Mouse (Mus musculus) heart, embryonic 11.5 days (tissue): ENCODE measurements around the gene Gabpa. TPM values are rescaled to one million over a fixed set of nuclear protein-coding genes. Genes with fewer than 3 reads are reported as not detected.

Experiments
- ATAC-seq: fragments of 200-750 bp; cut with Nextera tagmentation; replicated peaks from 2 replicates; pipeline ENCODE4 v1.8.0; 2017; ENCODE audit warnings: moderate library complexity; ENCODE audit not compliant: insufficient number of reproducible peaks, low FRiP score, low TSS enrichment
- H3K27ac ChIP-seq: fragments of 300-500 bp; sonication (generic); 2 replicates; pipeline ENCODE4 v1.5.1; 2014; ENCODE audit warnings: mild to moderate bottlenecking, low read depth, low read length
- H3K27me3 ChIP-seq: fragments of 300-500 bp; sonication (generic); 2 replicates; pipeline ENCODE4 v1.6.1; 2014; ENCODE audit warnings: mild to moderate bottlenecking, low read length, mixed read lengths; ENCODE audit not compliant: control insufficient read depth, insufficient read depth
- H3K36me3 ChIP-seq: fragments of 300-500 bp; sonication (generic); 2 replicates; pipeline ENCODE4 v1.6.1; 2014; ENCODE audit warnings: mild to moderate bottlenecking, low read length, moderate library complexity, mixed read lengths; ENCODE audit not compliant: control insufficient read depth, insufficient read depth
- H3K4me1 ChIP-seq: fragments of 300-500 bp; sonication (generic); 2 replicates; pipeline ENCODE4 v1.6.1; 2014; ENCODE audit warnings: low read length; ENCODE audit not compliant: control insufficient read depth, insufficient read depth
- H3K4me2 ChIP-seq: fragments of 300-500 bp; sonication (generic); 2 replicates; pipeline ENCODE4 v1.6.1; 2014; ENCODE audit warnings: mild to moderate bottlenecking, moderate library complexity
- H3K4me3 ChIP-seq: fragments of 300-500 bp; sonication (generic); 2 replicates; pipeline ENCODE4 v1.5.1; 2014; ENCODE audit warnings: low read depth, low read length
- H3K9ac ChIP-seq: fragments of 300-500 bp; sonication (generic); 2 replicates; pipeline ENCODE4 v1.6.1; 2014; ENCODE audit warnings: mild to moderate bottlenecking, low read depth, low read length, moderate library complexity
- H3K9me3 ChIP-seq: fragments of 300-500 bp; sonication (generic); replicated peaks from 2 replicates; pipeline ENCODE4 v1.6.1; 2016; ENCODE audit warnings: low read length; ENCODE audit not compliant: control insufficient read depth
- WGBS: fragments of 180-500 bp; shearing (Covaris S2); extraction: QIAGEN DNeasy Blood & Tissue Kit; methylation state at CpG from one replicate; pipeline ENCODE4 v1.1.7; 2014; ENCODE audit not compliant: insufficient replicate concordance; 5-methylcytosine and 5-hydroxymethylcytosine counted together
- polyA plus RNA-seq: library from polyadenylated mRNA; unstranded; fragments of >200 nt; fragmentation: Nextera tagmentation; extraction: Ambion mirVana; gene quantifications from 2 replicates; pipeline ENCODE4 v1.2.1, GENCODE M21; 2014

The Gabpa gene
- polyA plus RNA-seq = 35.3 and 41.6 TPM in 2 replicates

- Histone ChIP-seq H3K9me3 (no peaks in the 10 kb centered on the region), H3K27ac (peak within 1 kb of the TSS; percentile 99), H3K27me3 (no peaks in the 10 kb centered on the region), H3K4me2 (peak within 1 kb of the TSS; percentile 81), H3K4me3 (peak within 1 kb of the TSS; percentile 97), H3K9ac (peak within 1 kb of the TSS; percentile 99), H3K4me1 (peaks cover 15% of the 10 kb centered on the region; the same call in 1 of the 2 replicates), H3K36me3 (peaks cover 8% of the 10 kb centered on the region)
- WGBS = under 1% methylated on average over 48 of the region's 52 CpGs
- peak; percentile 91 for ATAC-seq
Measured at GRCm38 (mm10) chr16:84834745-84835440, at the start of gene Gabpa. Gabpa (plus strand) TSS chr16:84834925.

GRCm38 (mm10) chr16:84784966-84785365 is 49.8 kb upstream of the Gabpa start:
- no peaks in the 10 kb centered on the region for H3K9me3 ChIP-seq
- ATAC-seq = no peak
- H3K4me2 ChIP-seq = no peak overlapping the region
- H3K9ac ChIP-seq = no peak overlapping the region
- no peaks in the 10 kb centered on the region for H3K4me1 ChIP-seq
- no peak overlapping the region for H3K4me3 ChIP-seq
- H3K27ac ChIP-seq = no peak overlapping the region
- H3K27me3 ChIP-seq = no peaks in the 10 kb centered on the region
- H3K36me3 ChIP-seq = no peaks in the 10 kb centered on the region
- 35% methylated on average over 7 of the region's 7 CpGs for WGBS

GRCm38 (mm10) chr16:84790595-84791165 is 44.0 kb upstream of the Gabpa start:
- H3K36me3 ChIP-seq = no peaks in the 10 kb centered on the region
- ATAC-seq = no peak
- no peak overlapping the region for H3K4me3 ChIP-seq
- no peaks in the 10 kb centered on the region for H3K4me1 ChIP-seq
- H3K27ac ChIP-seq = no peak overlapping the region
- WGBS = 63% methylated on average over 2 of the region's 2 CpGs
- no peaks in the 10 kb centered on the region for H3K9me3 ChIP-seq
- no peak overlapping the region for H3K4me2 ChIP-seq
- no peak overlapping the region for H3K9ac ChIP-seq
- no peaks in the 10 kb centered on the region for H3K27me3 ChIP-seq

GRCm38 (mm10) chr16:84793401-84793800 is 41.3 kb upstream of the Gabpa start:
- 82% methylated on average over 14 of the region's 14 CpGs for WGBS
- Histone ChIP-seq H3K9me3 (no peaks in the 10 kb centered on the region), H3K9ac (no peak overlapping the region), H3K36me3 (no peaks in the 10 kb centered on the region), H3K4me1 (no peaks in the 10 kb centered on the region), H3K27me3 (no peaks in the 10 kb centered on the region), H3K4me2 (no peak overlapping the region), H3K4me3 (no peak overlapping the region), H3K27ac (no peak overlapping the region)
- ATAC-seq = no peak

- Histone ChIP-seq H3K4me3 (no peak overlapping the region), H3K27ac (no peak overlapping the region), H3K4me2 (no peak overlapping the region), H3K9ac (no peak overlapping the region), H3K9me3 (no peaks in the 10 kb centered on the region), H3K4me1 (no peaks in the 10 kb centered on the region), H3K36me3 (no peaks in the 10 kb centered on the region), H3K27me3 (no peaks in the 10 kb centered on the region)
- WGBS = 55% methylated on average over 3 of the region's 3 CpGs
- ATAC-seq = no peak
Measured at GRCm38 (mm10) chr16:84795337-84795736, 39.4 kb upstream of the Gabpa start.

- no peak overlapping the region for H3K27ac ChIP-seq
- 72% methylated on average over 9 of the region's 9 CpGs for WGBS
- H3K4me2 ChIP-seq = no peak overlapping the region
- no peaks in the 10 kb centered on the region for H3K36me3 ChIP-seq
- H3K4me1 ChIP-seq = no peaks in the 10 kb centered on the region
- no peaks in the 10 kb centered on the region for H3K9me3 ChIP-seq
- no peak overlapping the region for H3K4me3 ChIP-seq
- H3K27me3 ChIP-seq = no peaks in the 10 kb centered on the region
- H3K9ac ChIP-seq = no peak overlapping the region
- no peak for ATAC-seq
Measured at GRCm38 (mm10) chr16:84796678-84797077, 38.0 kb upstream of the Gabpa start.

GRCm38 (mm10) chr16:84800038-84800437 is 34.7 kb upstream of the Gabpa start:
- no peaks in the 10 kb centered on the region for H3K36me3 ChIP-seq
- H3K9ac ChIP-seq = no peak overlapping the region
- H3K9me3 ChIP-seq = no peaks in the 10 kb centered on the region
- H3K27ac ChIP-seq = no peak overlapping the region
- H3K4me2 ChIP-seq = no peak overlapping the region
- 86% methylated on average over 1 of the region's 2 CpGs for WGBS
- no peak overlapping the region for H3K4me3 ChIP-seq
- H3K4me1 ChIP-seq = no peaks in the 10 kb centered on the region
- H3K27me3 ChIP-seq = no peaks in the 10 kb centered on the region
- no peak for ATAC-seq

GRCm38 (mm10) chr16:84802217-84802616 is 32.5 kb upstream of the Gabpa start:
- no peak overlapping the region for H3K4me3 ChIP-seq
- H3K4me1 ChIP-seq = no peaks in the 10 kb centered on the region
- no peaks in the 10 kb centered on the region for H3K9me3 ChIP-seq
- H3K27ac ChIP-seq = no peak overlapping the region
- 60% methylated on average over 6 of the region's 6 CpGs for WGBS
- no peak overlapping the region for H3K9ac ChIP-seq
- no peak overlapping the region for H3K4me2 ChIP-seq
- H3K27me3 ChIP-seq = no peaks in the 10 kb centered on the region
- no peak for ATAC-seq
- no peaks in the 10 kb centered on the region for H3K36me3 ChIP-seq

GRCm38 (mm10) chr16:84804866-84805265 is 29.9 kb upstream of the Gabpa start:
- H3K4me1 ChIP-seq = no peaks in the 10 kb centered on the region
- WGBS = 60% methylated on average over 5 of the region's 5 CpGs
- ATAC-seq = no peak
- H3K4me3 ChIP-seq = no peak overlapping the region
- H3K9ac ChIP-seq = no peak overlapping the region
- no peaks in the 10 kb centered on the region for H3K27me3 ChIP-seq
- H3K27ac ChIP-seq = no peak overlapping the region
- H3K4me2 ChIP-seq = no peak overlapping the region
- no peaks in the 10 kb centered on the region for H3K9me3 ChIP-seq
- H3K36me3 ChIP-seq = no peaks in the 10 kb centered on the region
